Mouse (Mus musculus) megakaryocyte-erythroid progenitor cell, adult 5-6 weeks (primary cell): Measurements from ENCODE around the gene Ndn. TPM values are rescaled to one million over a fixed set of nuclear protein-coding genes. Genes with fewer than 3 reads are reported as not detected.
A peak's percentile ranks its signal among the peaks of the same experiment; 100 is the strongest.

Experiments used
- ATAC-seq: replicated peaks from 2 replicates; pipeline ENCODE4 v1.8.0; 2016; ENCODE audit warnings: mild to moderate bottlenecking, inconsistent platforms; ENCODE audit not compliant: severe bottlenecking, poor library complexity, low FRiP score, low TSS enrichment
- total RNA-seq, 2 experiments: library from RNA; stranded (forward) in 1 of 2; stranded (reverse) in 1 of 2; fragments of 200-1000, 215-1000 nt in 1 of 2; fragments of >200 nt in 1 of 2; fragmentation: Nextera tagmentation in 1 of 2; gene quantifications; 2 replicates each; pipeline ENCODE4 v1.2.3; 2014 to 2017

The Ndn gene
- total RNA-seq (2014; fragmentation: Nextera tagmentation) = 0.35 TPM in 1 of 2 replicates, not detected in the other
- not detected in 2 replicates for total RNA-seq (2017)

- no peak for ATAC-seq
Measured at GRCm38 (mm10) chr7:62346269-62346668, at the start of gene Ndn. Ndn (plus strand) TSS chr7:62346569.

GRCm38 (mm10) chr7:62302451-62302850, 43.9 kb upstream of the Ndn start:
- ATAC-seq = no peak

DNA sequence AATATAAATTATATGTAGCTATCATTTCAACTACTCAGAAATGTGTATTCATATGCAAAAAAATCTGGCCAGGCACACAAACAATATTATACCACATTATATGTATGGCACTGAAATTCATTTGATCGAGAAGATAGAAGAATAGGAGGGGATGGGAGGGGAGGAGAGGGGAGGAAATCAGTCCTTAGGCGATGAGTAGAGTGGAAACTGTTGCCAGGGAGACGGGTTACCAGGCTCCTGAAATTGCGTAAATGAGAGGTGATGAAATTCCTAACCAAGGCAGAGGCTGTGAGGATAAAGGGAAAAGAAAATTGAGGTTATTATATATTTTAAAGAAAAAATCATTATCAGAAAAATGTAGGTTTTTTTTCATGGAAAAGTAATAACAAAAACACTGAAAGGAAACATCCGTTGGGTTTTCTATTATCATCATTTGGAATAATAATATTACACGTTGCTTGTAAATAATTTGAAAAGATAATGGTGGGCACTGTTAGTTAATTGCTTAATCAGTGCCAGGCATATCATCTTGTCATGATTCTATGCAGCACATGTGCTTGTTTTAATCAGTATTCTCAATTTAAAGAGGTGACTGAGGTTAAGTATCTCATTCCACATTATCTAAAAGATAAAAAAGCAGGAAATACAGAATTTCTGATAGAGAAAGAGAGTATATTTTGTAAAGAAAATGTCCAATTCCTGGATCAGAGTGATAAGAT, 39.3 kb upstream of the Ndn start:
- ATAC-seq = no peak

GRCm38 (mm10) chr7:62316793-62317192, 29.6 kb upstream of the Ndn start:
- ATAC-seq = no peak

DNA sequence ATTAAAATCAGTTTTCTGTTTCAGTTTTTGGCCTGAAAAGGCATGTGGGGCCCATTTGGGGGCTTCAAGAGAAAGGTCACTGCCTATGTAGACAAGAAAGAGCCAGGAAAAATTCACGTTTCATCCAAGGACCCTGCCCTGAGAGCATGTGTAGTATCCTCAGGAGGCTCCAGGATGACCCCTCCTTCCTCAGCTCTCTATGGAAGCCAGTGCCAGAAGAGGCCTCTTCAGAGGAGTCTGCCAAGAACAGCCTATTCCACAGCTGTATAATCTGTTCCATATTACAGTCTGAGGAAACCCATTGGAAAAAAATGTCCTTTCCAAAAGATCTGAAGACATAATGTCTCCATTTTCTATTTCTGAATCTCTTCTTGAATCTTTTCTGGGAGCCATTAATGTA, 958 bp upstream of the Ndn start:
- no peak for ATAC-seq

- ATAC-seq = no peak
Measured at GRCm38 (mm10) chr7:62348106-62348803, 1.9 kb downstream of the Ndn start.

DNA sequence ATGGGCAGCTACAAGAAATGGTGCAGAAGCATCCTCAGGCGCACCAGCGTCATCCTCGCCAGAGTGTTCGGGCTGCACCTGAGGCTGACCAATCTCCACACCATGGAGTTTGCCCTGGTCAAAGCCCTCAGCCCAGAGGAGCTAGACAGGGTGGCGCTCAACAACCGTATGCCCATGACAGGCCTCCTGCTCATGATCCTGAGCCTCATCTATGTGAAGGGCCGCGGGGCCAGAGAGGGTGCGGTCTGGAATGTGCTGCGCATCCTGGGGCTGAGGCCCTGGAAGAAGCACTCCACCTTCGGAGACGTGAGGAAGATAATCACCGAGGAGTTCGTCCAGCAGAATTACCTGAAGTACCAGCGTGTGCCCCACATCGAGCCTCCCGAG, 2.4 kb downstream of the Ndn start:
- no peak for ATAC-seq

DNA sequence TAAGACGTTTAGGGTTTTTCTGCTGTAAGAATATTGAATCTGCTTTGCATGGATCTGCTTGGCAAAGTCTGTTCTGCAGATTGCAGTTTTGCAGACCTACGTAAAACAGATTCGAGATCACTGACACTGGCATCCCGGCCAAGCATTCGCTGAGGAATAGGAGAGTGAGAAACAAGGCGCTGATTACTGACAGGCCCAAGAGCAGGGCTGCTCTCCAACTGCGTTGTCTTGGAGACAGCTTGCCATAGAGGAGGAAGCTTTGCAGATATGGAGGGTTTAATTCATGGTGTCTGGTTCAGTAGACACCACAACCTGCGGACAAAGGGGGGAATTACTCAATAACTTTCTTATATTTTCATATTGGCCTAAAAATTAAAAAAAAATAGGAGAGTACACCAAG, 4.9 kb downstream of the Ndn start:
- ATAC-seq = no peak

GRCm38 (mm10) chr7:62365039-62365636, 18.8 kb downstream of the Ndn start:
- no peak for ATAC-seq

DNA sequence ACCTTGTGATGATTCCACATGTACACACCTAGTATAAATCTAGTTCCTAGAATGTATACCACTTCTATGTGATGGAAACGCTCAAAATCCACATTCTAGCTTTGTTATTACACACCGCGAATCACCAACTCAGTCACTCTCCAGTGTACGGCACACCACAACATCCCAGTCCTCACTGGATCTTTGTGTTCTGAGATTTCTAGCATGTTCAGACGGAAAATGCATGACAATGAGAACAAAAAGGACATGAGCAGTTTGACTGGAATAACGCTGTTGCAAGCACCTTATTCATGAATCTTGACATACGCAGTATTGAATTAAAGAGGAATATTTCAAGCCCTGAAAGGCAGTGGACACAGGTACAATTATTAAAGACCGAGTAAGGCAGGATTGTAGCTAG, 20.4 kb downstream of the Ndn start:
- ATAC-seq = no peak

- no peak for ATAC-seq
Measured at GRCm38 (mm10) chr7:62375658-62376057, 29.3 kb downstream of the Ndn start.

DNA sequence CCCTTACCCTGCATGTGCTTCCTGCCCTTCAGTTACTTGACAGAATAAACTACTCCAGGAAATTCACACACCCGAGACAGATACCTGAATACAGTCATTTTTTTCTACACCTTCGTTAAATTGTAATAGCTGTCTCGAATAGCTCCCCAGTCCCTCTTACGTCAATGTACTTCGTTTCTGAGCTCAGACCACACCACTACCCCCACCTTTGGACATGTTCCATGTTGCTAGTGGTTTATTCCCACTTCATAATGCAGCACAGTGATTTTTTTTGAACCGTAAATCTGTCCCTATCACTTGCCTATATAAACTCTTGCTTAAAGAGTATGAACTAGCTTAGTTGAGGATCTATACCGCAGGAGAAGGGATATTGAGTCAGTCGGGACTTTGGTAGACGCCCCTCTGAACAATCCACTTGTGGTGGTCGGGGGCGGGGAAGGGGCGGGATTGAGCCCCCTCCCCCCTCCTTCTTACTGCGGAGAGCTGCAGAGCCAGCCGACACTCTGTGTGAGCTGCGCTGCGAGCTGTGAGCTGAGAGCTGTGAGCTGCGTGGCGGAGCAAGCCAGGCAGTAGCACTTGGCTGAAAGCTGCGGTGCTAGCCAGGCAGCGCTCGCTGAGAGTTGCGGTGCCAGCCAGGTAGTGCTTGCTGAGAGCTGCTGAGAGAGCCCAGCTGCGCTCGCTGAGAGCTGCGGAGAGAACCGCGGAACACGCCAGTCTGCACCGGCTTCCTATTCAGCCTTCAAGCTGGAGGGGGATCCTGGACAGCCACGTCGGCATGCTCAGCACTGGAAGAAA, 30.3 kb downstream of the Ndn start, which contains the start of gene Magel2:
Gene Magel2, plus strand, starts transcription at position 501 of the 795 bp plus-strand sequence.
- no peak for ATAC-seq

- ATAC-seq = no peak
Measured at GRCm38 (mm10) chr7:62377313-62377712, 30.9 kb downstream of the Ndn start.

- no peak for ATAC-seq
Measured at GRCm38 (mm10) chr7:62378529-62378928, 32.2 kb downstream of the Ndn start.

- ATAC-seq = peak; percentile 74; the same call in 1 of the 2 replicates
Measured at GRCm38 (mm10) chr7:62382391-62382790, 36.0 kb downstream of the Ndn start.

GRCm38 (mm10) chr7:62388291-62388690, 41.9 kb downstream of the Ndn start:
- no peak for ATAC-seq

- no peak for ATAC-seq
Measured at GRCm38 (mm10) chr7:62392202-62392601, 45.8 kb downstream of the Ndn start.
